Mouse (Mus musculus): ENCODE data around the gene Nrip2. TPM values are rescaled to one million over a fixed set of nuclear protein-coding genes. Genes with fewer than 3 reads are reported as not detected.

The Nrip2 gene
- polyA plus RNA-seq, 1 experiment, result 0.51 TPM

DNA sequence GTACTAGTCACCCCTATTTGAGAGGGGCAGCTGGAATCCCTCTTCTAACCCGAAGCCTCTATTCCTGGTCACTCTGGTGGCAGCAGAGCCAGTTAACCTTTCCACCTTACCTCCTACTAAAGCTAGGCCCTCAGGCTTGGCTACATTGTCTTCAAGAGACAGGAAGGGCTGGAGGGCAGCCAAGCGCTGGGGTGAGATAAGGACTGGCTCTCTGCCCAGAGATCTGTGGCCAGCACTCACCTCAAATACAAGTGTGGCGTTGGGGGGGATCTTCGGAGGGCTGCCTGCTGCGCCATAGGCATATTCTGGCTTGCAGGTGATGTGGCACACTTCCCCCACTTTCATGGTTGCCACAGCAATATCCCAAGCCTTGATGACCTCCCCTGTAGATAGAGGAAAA is 36.4 kb downstream of the Nrip2 start:
- Histone ChIP-seq H3K79me2 (ENCODE audit: control insufficient read depth, insufficient read depth) (peaks cover 43% of the 10 kb centered on the region), H3K27me3 (ENCODE audit: control insufficient read depth, insufficient read depth, insufficient read length) (no peaks in the 10 kb centered on the region), H3K79me3 (ENCODE audit: low read depth) (peaks cover 35% of the 10 kb centered on the region), H3K36me3 (ENCODE audit: control insufficient read depth, insufficient read depth) (peaks cover 63% of the 10 kb centered on the region), H3ac (ENCODE audit: control insufficient read depth, insufficient read length, low read depth) (no peak overlapping the region), H3K4me3 (ENCODE audit: insufficient read depth, poor library complexity, severe bottlenecking) (no peak overlapping the region)
- no peak for TF ChIP-seq MYOG (IDR thresholded peaks at IDR 0.05; ENCODE audit: control insufficient read depth, extremely low read depth, insufficient read length)
- no peak for TF ChIP-seq MYOD1 (IDR thresholded peaks at IDR 0.05; ENCODE audit: control insufficient read depth, insufficient read length, low read depth)
- TF ChIP-seq CEBPB (IDR thresholded peaks at IDR 0.05; ENCODE audit: low read depth), result no peak
- TF ChIP-seq FOSL1 (IDR thresholded peaks at IDR 0.05; ENCODE audit: insufficient read depth, low read length, poor library complexity, severe bottlenecking), result no peak
- TF ChIP-seq MAX (IDR thresholded peaks at IDR 0.05), result no peak
- TF ChIP-seq USF1 (IDR thresholded peaks at IDR 0.05; ENCODE audit: low read depth), result no peak
- TF ChIP-seq CTCF (IDR thresholded peaks at IDR 0.05; ENCODE audit: control insufficient read depth, insufficient read depth, insufficient read length), result no peak

GRCm38 (mm10) chr6:128436356-128437005 is 37.4 kb downstream of the Nrip2 start:
- H3ac ChIP-seq (ENCODE audit: control insufficient read depth, insufficient read length, low read depth), result no peak overlapping the region
- no peaks in the 10 kb centered on the region for H3K27me3 ChIP-seq (ENCODE audit: control insufficient read depth, insufficient read depth, insufficient read length)
- H3K79me3 ChIP-seq (ENCODE audit: low read depth), result peaks cover 35% of the 10 kb centered on the region
- H3K4me3 ChIP-seq (ENCODE audit: insufficient read depth, poor library complexity, severe bottlenecking), result peak overlapping the region; percentile 92
- H3K79me2 ChIP-seq (ENCODE audit: control insufficient read depth, insufficient read depth), result peaks cover 43% of the 10 kb centered on the region
- peaks cover 53% of the 10 kb centered on the region for H3K36me3 ChIP-seq (ENCODE audit: control insufficient read depth, insufficient read depth)
- no peak for TF ChIP-seq CEBPB (IDR thresholded peaks at IDR 0.05; ENCODE audit: low read depth)

- Histone ChIP-seq H3K27me3 (ENCODE audit: control insufficient read depth, insufficient read depth, insufficient read length) (no peaks in the 10 kb centered on the region), H3ac (ENCODE audit: control insufficient read depth, insufficient read length, low read depth) (peak overlapping the region; percentile 91), H3K79me2 (ENCODE audit: control insufficient read depth, insufficient read depth) (peaks cover 43% of the 10 kb centered on the region), H3K4me3 (ENCODE audit: insufficient read depth, poor library complexity, severe bottlenecking) (peak overlapping the region; percentile 92), H3K79me3 (ENCODE audit: low read depth) (peaks cover 35% of the 10 kb centered on the region), H3K36me3 (ENCODE audit: control insufficient read depth, insufficient read depth) (peaks cover 45% of the 10 kb centered on the region)
- no peak for TF ChIP-seq FOSL1 (IDR thresholded peaks at IDR 0.05; ENCODE audit: insufficient read depth, low read length, poor library complexity, severe bottlenecking)
- TF ChIP-seq MYOD1 (IDR thresholded peaks at IDR 0.05; ENCODE audit: control insufficient read depth, insufficient read length, low read depth), result no peak
- no peak for TF ChIP-seq MYOG (IDR thresholded peaks at IDR 0.05; ENCODE audit: control insufficient read depth, extremely low read depth, insufficient read length)
- no peak for TF ChIP-seq CTCF (IDR thresholded peaks at IDR 0.05; ENCODE audit: control insufficient read depth, insufficient read depth, insufficient read length)
- TF ChIP-seq CEBPB (IDR thresholded peaks at IDR 0.05; ENCODE audit: low read depth), result no peak
- TF ChIP-seq MAX (IDR thresholded peaks at IDR 0.05), result no peak
- TF ChIP-seq USF1 (IDR thresholded peaks at IDR 0.05; ENCODE audit: low read depth), result no peak
Measured at GRCm38 (mm10) chr6:128437288-128437687, 38.2 kb downstream of the Nrip2 start.

GRCm38 (mm10) chr6:128437731-128438316 is 38.7 kb downstream of the Nrip2 start:
- Histone ChIP-seq H3K27me3 (ENCODE audit: control insufficient read depth, insufficient read depth, insufficient read length) (no peaks in the 10 kb centered on the region), H3K79me2 (ENCODE audit: control insufficient read depth, insufficient read depth) (peaks cover 43% of the 10 kb centered on the region), H3K79me3 (ENCODE audit: low read depth) (peaks cover 35% of the 10 kb centered on the region), H3K36me3 (ENCODE audit: control insufficient read depth, insufficient read depth) (peaks cover 40% of the 10 kb centered on the region), H3ac (ENCODE audit: control insufficient read depth, insufficient read length, low read depth) (peak overlapping the region; percentile 91), H3K4me3 (ENCODE audit: insufficient read depth, poor library complexity, severe bottlenecking) (peak overlapping the region; percentile 92)
- peak; percentile 28 for TF ChIP-seq MAX (IDR thresholded peaks at IDR 0.05)
- no peak for TF ChIP-seq USF1 (IDR thresholded peaks at IDR 0.05; ENCODE audit: low read depth)

- Histone ChIP-seq H3ac (ENCODE audit: control insufficient read depth, insufficient read length, low read depth) (peak within 1 kb of the TSS; percentile 91), H3K79me3 (ENCODE audit: low read depth) (peaks cover 35% of the 10 kb centered on the region), H3K4me3 (ENCODE audit: insufficient read depth, poor library complexity, severe bottlenecking) (peak within 1 kb of the TSS; percentile 92), H3K36me3 (ENCODE audit: control insufficient read depth, insufficient read depth) (peaks cover 34% of the 10 kb centered on the region), H3K79me2 (ENCODE audit: control insufficient read depth, insufficient read depth) (peaks cover 43% of the 10 kb centered on the region), H3K27me3 (ENCODE audit: control insufficient read depth, insufficient read depth, insufficient read length) (no peaks in the 10 kb centered on the region)
- TF ChIP-seq CEBPB (IDR thresholded peaks at IDR 0.05; ENCODE audit: low read depth) (no peak), CTCF (IDR thresholded peaks at IDR 0.05; ENCODE audit: control insufficient read depth, insufficient read depth, insufficient read length) (no peak)
Measured at GRCm38 (mm10) chr6:128438317-128438870, 39.3 kb downstream of the Nrip2 start, which contains the start of gene Fkbp4. Fkbp4 (minus strand) TSS chr6:128438677.

DNA sequence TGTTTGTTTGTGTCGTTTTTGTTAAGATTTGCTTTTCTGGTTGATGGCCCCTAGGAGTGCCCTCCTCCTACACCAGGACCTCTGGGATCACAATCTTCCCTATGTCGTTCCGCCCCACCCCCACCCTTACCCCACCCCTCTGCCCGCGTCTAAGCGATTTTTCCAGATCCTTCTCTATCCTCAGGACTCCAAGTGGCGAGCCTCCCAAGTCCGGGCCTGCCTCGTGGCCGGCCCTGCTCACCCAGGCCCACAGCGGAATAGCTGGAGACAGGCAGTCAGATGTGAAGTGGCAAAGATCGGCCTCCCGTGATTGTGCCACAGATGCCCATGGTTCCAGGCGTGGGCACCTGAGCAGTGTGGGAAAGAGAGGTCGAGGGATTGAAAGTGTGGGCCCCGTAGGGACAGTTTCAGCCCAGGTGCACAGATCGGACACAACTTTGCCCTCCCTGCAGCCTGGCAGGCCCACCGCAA is 39.8 kb downstream of the Nrip2 start:
- TF ChIP-seq CTCF (IDR thresholded peaks at IDR 0.05; ENCODE audit: control insufficient read depth, insufficient read depth, insufficient read length) (no peak), MYOD1 (IDR thresholded peaks at IDR 0.05; ENCODE audit: control insufficient read depth, insufficient read length, low read depth) (no peak), CEBPB (IDR thresholded peaks at IDR 0.05; ENCODE audit: low read depth) (no peak), MAX (IDR thresholded peaks at IDR 0.05) (no peak)
- Histone ChIP-seq H3K79me2 (ENCODE audit: control insufficient read depth, insufficient read depth) (peaks cover 43% of the 10 kb centered on the region), H3K36me3 (ENCODE audit: control insufficient read depth, insufficient read depth) (peaks cover 29% of the 10 kb centered on the region), H3K79me3 (ENCODE audit: low read depth) (peaks cover 35% of the 10 kb centered on the region), H3K4me3 (ENCODE audit: insufficient read depth, poor library complexity, severe bottlenecking) (peak overlapping the region; percentile 92), H3ac (ENCODE audit: control insufficient read depth, insufficient read length, low read depth) (peak overlapping the region; percentile 58), H3K27me3 (ENCODE audit: control insufficient read depth, insufficient read depth, insufficient read length) (no peaks in the 10 kb centered on the region)

Measured in C2C12 (cell line).